Mouse (Mus musculus) stomach, embryonic 14.5 days (tissue): ENCODE measurements at regions not wholly inside any gene's neighbourhood (a gene's known extent, or its start where the extent isn't known, plus 50 kb on each side); places are given as distances from the start of the nearest gene placed in this dataset.

ENCODE experiments used
- ATAC-seq: fragments of 200-750 bp; cut with Nextera tagmentation; 2 replicates; pipeline ENCODE4 v1.8.0; 2017; ENCODE audit warnings: low read depth, moderate TSS enrichment; ENCODE audit not compliant: insufficient number of reproducible peaks, insufficient read depth, low FRiP score
- H3K27ac ChIP-seq: fragments of 300-500 bp; sonication (generic); 2 replicates; pipeline ENCODE4 v1.5.1; 2014; ENCODE audit warnings: mild to moderate bottlenecking, low read length, moderate library complexity, mixed read lengths
- H3K27me3 ChIP-seq: fragments of 300-500 bp; sonication (generic); 2 replicates; pipeline ENCODE4 v1.6.1; 2014; ENCODE audit warnings: low read length, control low read depth, mixed read lengths; ENCODE audit not compliant: control insufficient read depth, insufficient read depth
- H3K36me3 ChIP-seq: fragments of 300-500 bp; sonication (generic); 2 replicates; pipeline ENCODE4 v1.6.1; 2014; ENCODE audit warnings: mild to moderate bottlenecking, control low read depth, low read length, moderate library complexity, mixed read lengths; ENCODE audit not compliant: control insufficient read depth, insufficient read depth
- H3K4me1 ChIP-seq: fragments of 300-500 bp; sonication (generic); 2 replicates; pipeline ENCODE4 v1.6.1; 2014; ENCODE audit warnings: low read length, control low read depth, mixed read lengths; ENCODE audit not compliant: control insufficient read depth, insufficient read depth
- H3K4me2 ChIP-seq: fragments of 300-500 bp; sonication (generic); replicated peaks from 2 replicates; pipeline ENCODE4 v1.6.1; 2014; ENCODE audit warnings: low read depth, low read length, control low read depth
- H3K4me3 ChIP-seq: fragments of 300-500 bp; sonication (generic); 2 replicates; pipeline ENCODE4 v1.5.1; 2014; ENCODE audit warnings: low read depth, low read length, control low read depth
- H3K9ac ChIP-seq: fragments of 300-500 bp; sonication (generic); replicated peaks from 2 replicates; pipeline ENCODE4 v1.6.1; 2014; ENCODE audit warnings: low read depth, mild to moderate bottlenecking, control low read depth, low read length, moderate library complexity, mixed read lengths
- H3K9me3 ChIP-seq: fragments of 300-500 bp; sonication (generic); 2 replicates; pipeline ENCODE4 v1.6.1; 2016; ENCODE audit warnings: low read depth, low read length, control low read depth; ENCODE audit not compliant: control insufficient read depth
- WGBS: fragments of 180-500 bp; shearing (Covaris S2); extraction: QIAGEN DNeasy Blood & Tissue Kit; methylation state at CpG from one replicate; pipeline ENCODE4 v1.1.7; 2014; 5-methylcytosine and 5-hydroxymethylcytosine counted together

- no peak overlapping the region for H3K27ac ChIP-seq
- no peaks in the 10 kb centered on the region; the same call in 1 of the 2 replicates for H3K9me3 ChIP-seq
- no peaks in the 10 kb centered on the region for H3K36me3 ChIP-seq
- WGBS, result 48% methylated on average over 20 of the region's 20 CpGs
- H3K4me2 ChIP-seq, result 0 out of 2 replicates have a peak overlapping the region, but pooled peaks have one; percentile 12
- no peak overlapping the region for H3K4me3 ChIP-seq
- H3K27me3 ChIP-seq, result no peaks in the 10 kb centered on the region
- no peak for ATAC-seq
- H3K9ac ChIP-seq, result no peak overlapping the region
- H3K4me1 ChIP-seq, result no peaks in the 10 kb centered on the region
These were observed 90.3 kb downstream of the Mex3b start for GRCm38 (mm10) chr7:82957208-82957977.

DNA sequence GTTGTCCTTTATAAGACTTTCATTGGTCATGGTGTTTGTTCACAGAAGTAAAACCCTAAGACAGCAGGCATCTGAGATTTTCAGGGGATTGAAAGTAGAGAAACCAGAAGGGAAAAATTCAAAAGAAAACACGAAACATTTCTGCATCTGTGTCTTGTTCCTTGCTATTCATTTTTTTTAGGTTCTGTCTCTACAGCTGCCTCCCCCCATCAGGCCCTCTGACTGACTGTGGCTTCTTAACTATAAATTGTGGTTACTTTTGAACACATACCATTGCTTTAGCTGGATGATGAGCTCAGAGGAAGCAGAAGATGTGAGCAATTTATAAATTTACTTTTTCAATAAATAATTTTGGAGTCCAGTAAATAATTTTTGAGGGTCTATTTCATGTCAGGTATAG is 103.5 kb downstream of the Mex3b start:
- no peaks in the 10 kb centered on the region for H3K27me3 ChIP-seq
- H3K36me3 ChIP-seq, result no peaks in the 10 kb centered on the region
- H3K4me1 ChIP-seq, result no peaks in the 10 kb centered on the region
- no peaks in the 10 kb centered on the region for H3K9me3 ChIP-seq
- no peak for ATAC-seq
- no peak overlapping the region for H3K4me2 ChIP-seq
- no peak overlapping the region for H3K4me3 ChIP-seq
- no peak overlapping the region for H3K27ac ChIP-seq
- H3K9ac ChIP-seq, result no peak overlapping the region
- WGBS, result 92% methylated on average over 1 of the region's 1 CpGs

- Histone ChIP-seq H3K36me3 (no peaks in the 10 kb centered on the region), H3K4me1 (no peaks in the 10 kb centered on the region), H3K9me3 (no peaks in the 10 kb centered on the region), H3K4me3 (no peak overlapping the region), H3K4me2 (no peak overlapping the region), H3K27ac (no peak overlapping the region), H3K9ac (no peak overlapping the region), H3K27me3 (no peaks in the 10 kb centered on the region)
- WGBS, result 94% methylated on average over 5 of the region's 5 CpGs
- ATAC-seq, result no peak
These were observed 104.1 kb downstream of the Mex3b start for GRCm38 (mm10) chr7:82971244-82971643.

DNA sequence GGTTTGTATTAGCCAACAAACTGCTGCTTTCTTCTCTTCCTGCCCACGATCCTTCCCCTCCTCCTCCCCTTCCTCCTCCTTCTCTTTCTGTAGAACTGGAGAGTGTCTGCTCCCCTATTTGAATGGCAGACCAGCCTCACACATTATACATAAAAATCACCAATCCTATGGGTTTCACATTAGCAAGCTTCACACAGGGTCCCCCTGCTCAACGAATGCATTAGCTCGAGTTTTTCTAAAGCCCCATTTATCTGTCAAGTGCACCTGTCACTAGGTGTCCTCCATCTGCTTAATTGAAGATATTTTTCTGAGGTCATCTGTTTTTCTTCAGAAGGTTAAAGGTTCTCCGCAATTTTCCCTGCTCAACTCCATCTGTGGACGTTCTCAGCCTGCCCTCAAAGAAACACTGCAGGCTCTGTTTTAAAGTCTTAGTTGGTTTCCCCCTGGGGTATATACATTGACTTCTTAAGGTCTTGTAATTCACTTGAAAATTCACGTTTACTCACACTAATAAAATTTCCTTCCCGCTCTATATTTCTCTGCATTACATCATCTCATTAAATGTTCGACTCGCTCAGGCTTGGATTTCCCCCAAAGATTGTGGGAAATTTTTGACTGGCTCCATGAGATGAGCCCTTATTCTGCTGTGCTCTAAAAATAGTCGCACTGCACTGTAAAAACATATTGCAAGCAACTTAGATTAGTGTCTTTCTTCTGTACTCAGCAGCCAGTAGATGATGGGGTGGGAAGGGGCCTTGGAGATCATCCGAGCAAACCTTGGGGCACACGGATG is 105.3 kb downstream of the Mex3b start:
- H3K4me2 ChIP-seq, result no peak overlapping the region
- no peak overlapping the region; the same call in 1 of the 2 replicates for H3K27ac ChIP-seq
- no peak overlapping the region for H3K4me3 ChIP-seq
- H3K9me3 ChIP-seq, result no peaks in the 10 kb centered on the region
- 40% methylated on average over 12 of the region's 12 CpGs for WGBS
- no peaks in the 10 kb centered on the region for H3K4me1 ChIP-seq
- H3K9ac ChIP-seq, result no peak overlapping the region
- no peaks in the 10 kb centered on the region for H3K27me3 ChIP-seq
- ATAC-seq, result no peak; the same call in 1 of the 2 replicates
- no peaks in the 10 kb centered on the region for H3K36me3 ChIP-seq

DNA sequence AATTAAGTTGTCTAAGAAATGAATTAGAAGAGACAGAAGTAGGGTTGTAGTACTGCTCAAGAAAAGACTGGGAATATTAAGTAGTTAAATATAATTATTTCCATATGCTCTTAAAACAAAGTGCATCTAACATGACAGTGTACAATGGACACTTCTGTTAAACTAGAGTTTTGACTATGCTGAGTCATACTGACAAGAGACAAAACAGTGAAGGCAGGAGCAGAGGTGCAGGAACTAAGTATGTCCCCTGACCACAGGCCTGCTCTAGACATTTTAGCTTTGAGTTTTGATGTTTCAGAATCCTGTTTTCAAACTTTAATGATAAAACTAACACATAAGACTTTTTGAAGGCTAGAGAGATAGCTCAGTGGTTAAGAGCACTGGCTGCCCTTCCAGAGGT is 123.6 kb downstream of the Mex3b start:
- H3K27ac ChIP-seq, result no peak overlapping the region
- ATAC-seq, result no peak
- H3K27me3 ChIP-seq, result no peaks in the 10 kb centered on the region

DNA sequence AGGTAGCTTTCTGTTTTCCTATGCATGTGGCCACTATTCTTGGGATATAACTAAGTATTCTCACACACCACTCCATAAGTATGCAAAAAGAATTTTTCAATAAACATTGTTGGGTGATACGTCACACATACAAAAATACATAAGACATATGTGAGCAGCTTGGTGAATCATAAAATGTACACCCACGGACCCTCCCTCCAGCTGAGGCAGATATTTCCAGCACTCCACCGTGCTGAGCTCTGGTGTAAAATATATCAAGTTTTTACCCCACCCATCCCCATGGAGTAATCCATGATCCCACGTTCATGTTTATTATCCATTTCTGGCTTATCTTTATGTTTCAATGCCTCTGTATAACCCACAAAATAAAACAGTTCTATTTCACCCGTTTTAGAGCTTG is 126.0 kb downstream of the Mex3b start:
- ATAC-seq, result no peak
- Histone ChIP-seq H3K27ac (no peak overlapping the region), H3K4me1 (no peaks in the 10 kb centered on the region), H3K36me3 (no peaks in the 10 kb centered on the region), H3K27me3 (no peaks in the 10 kb centered on the region), H3K9ac (no peak overlapping the region), H3K4me3 (no peak overlapping the region), H3K4me2 (no peak overlapping the region), H3K9me3 (no peaks in the 10 kb centered on the region)
- 66% methylated on average over 5 of the region's 5 CpGs for WGBS

More for the DNA sequence above, 123.6 kb downstream of the Mex3b start:
- H3K4me1 ChIP-seq, result no peaks in the 10 kb centered on the region
- H3K36me3 ChIP-seq, result no peaks in the 10 kb centered on the region
- H3K9ac ChIP-seq, result no peak overlapping the region
- no peaks in the 10 kb centered on the region for H3K9me3 ChIP-seq
- H3K4me3 ChIP-seq, result no peak overlapping the region
- no peak overlapping the region for H3K4me2 ChIP-seq

GRCm38 (mm10) chr7:82998848-82999247 is 131.7 kb downstream of the Mex3b start:
- Histone ChIP-seq H3K9ac (no peak overlapping the region), H3K4me2 (no peak overlapping the region), H3K4me1 (no peaks in the 10 kb centered on the region), H3K27me3 (no peaks in the 10 kb centered on the region), H3K9me3 (no peaks in the 10 kb centered on the region), H3K4me3 (no peak overlapping the region), H3K27ac (no peak overlapping the region), H3K36me3 (no peaks in the 10 kb centered on the region)
- WGBS, result 75% methylated on average over 2 of the region's 2 CpGs
- no peak for ATAC-seq

DNA sequence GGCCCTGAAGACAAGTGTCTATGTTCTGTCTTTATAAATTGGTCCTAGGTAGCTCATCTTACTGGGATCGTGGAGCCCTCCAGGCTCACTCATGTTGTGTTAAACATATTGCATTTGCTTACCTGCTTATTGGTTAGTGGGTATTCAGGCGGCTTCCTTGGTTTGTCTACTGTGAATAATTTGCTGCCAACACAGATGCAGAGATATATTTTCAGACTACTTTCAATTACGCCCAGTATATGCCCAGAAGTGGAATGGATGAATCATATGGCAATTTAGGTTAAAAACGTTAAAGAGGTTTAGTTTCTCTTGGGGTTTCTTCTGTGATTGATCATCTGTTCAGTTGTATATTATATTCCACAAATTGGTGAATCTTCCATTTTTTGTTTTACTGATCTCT is 140.4 kb downstream of the Mex3b start:
- WGBS, result 84% methylated on average over 4 of the region's 4 CpGs
- H3K27me3 ChIP-seq, result no peaks in the 10 kb centered on the region
- H3K4me3 ChIP-seq, result no peak overlapping the region
- no peaks in the 10 kb centered on the region for H3K36me3 ChIP-seq
- no peaks in the 10 kb centered on the region for H3K9me3 ChIP-seq
- H3K4me2 ChIP-seq, result no peak overlapping the region
- H3K4me1 ChIP-seq, result no peaks in the 10 kb centered on the region
- ATAC-seq, result no peak
- H3K27ac ChIP-seq, result no peak overlapping the region
- no peak overlapping the region for H3K9ac ChIP-seq
